Mouse (Mus musculus) hindbrain, embryonic 11.5 days (tissue): ENCODE measurements at regions not wholly inside any gene's neighbourhood (a gene's known extent, or its start where the extent isn't known, plus 50 kb on each side); places are given as distances from the start of the nearest gene placed in this dataset.
"Not testable (repeated sequence)": the region's sequence is repeated elsewhere in the genome, so short reads cannot be mapped to it uniquely, and the experiment has no call there.

Source experiments
- ATAC-seq: fragments of 200-750 bp; cut with Nextera tagmentation; 2 replicates; pipeline ENCODE4 v1.8.0; 2017; ENCODE audit warnings: mild to moderate bottlenecking, moderate TSS enrichment, moderate library complexity; ENCODE audit not compliant: low FRiP score
- DNase-seq: peaks from one replicate; pipeline ENCODE4 v3.0.0-alpha.2; 2015; ENCODE audit warnings: low spot score
- H3K27ac ChIP-seq: fragments of 300-500 bp; sonication (generic); 2 replicates; pipeline ENCODE4 v1.5.1; 2014; ENCODE audit warnings: mild to moderate bottlenecking, low read depth, low read length
- H3K27me3 ChIP-seq: fragments of 300-500 bp; sonication (generic); 2 replicates; pipeline ENCODE4 v1.6.1; 2014; ENCODE audit warnings: mild to moderate bottlenecking, low read length, moderate library complexity, mixed read lengths; ENCODE audit not compliant: control insufficient read depth, insufficient read depth
- H3K36me3 ChIP-seq: fragments of 300-500 bp; sonication (generic); 2 replicates; pipeline ENCODE4 v1.6.1; 2014; ENCODE audit warnings: mild to moderate bottlenecking, low read length, moderate library complexity, mixed read lengths; ENCODE audit not compliant: control insufficient read depth, insufficient read depth
- H3K4me1 ChIP-seq: fragments of 300-500 bp; sonication (generic); replicated peaks from 2 replicates; pipeline ENCODE4 v1.6.1; 2014; ENCODE audit warnings: low read length, mixed read lengths; ENCODE audit not compliant: control insufficient read depth, insufficient read depth
- H3K4me2 ChIP-seq: fragments of 300-500 bp; sonication (generic); replicated peaks from 2 replicates; pipeline ENCODE4 v1.6.1; 2014; ENCODE audit warnings: mild to moderate bottlenecking, low read depth, low read length
- H3K4me3 ChIP-seq: fragments of 300-500 bp; sonication (generic); 2 replicates; pipeline ENCODE4 v1.5.1; 2014; ENCODE audit warnings: low read depth, low read length
- H3K9ac ChIP-seq: fragments of 300-500 bp; sonication (generic); 2 replicates; pipeline ENCODE4 v1.6.1; 2014; ENCODE audit warnings: low read depth, low read length
- H3K9me3 ChIP-seq: fragments of 300-500 bp; sonication (generic); 2 replicates; pipeline ENCODE4 v1.6.1; 2016; ENCODE audit warnings: low read length; ENCODE audit not compliant: control insufficient read depth
- WGBS: fragments of 180-500 bp; shearing (Covaris S2); extraction: QIAGEN DNeasy Blood & Tissue Kit; methylation state at CpG from one replicate; pipeline ENCODE4 v1.1.7; 2014; 5-methylcytosine and 5-hydroxymethylcytosine counted together

- no peak for ATAC-seq
- Histone ChIP-seq H3K4me2 (no peak overlapping the region), H3K27ac (no peak overlapping the region), H3K9me3 (no peaks in the 10 kb centered on the region), H3K4me1 (no peaks in the 10 kb centered on the region), H3K4me3 (no peak overlapping the region), H3K27me3 (no peaks in the 10 kb centered on the region), H3K9ac (no peak overlapping the region), H3K36me3 (no peaks in the 10 kb centered on the region)
- no peak for DNase-seq
- WGBS, result 92% methylated on average over 6 of the region's 6 CpGs
Measured at GRCm38 (mm10) chr14:37571971-37572370, 436.9 kb upstream of the Ghitm start.

- DNase-seq, result no peak
- H3K4me1 ChIP-seq, result no peaks in the 10 kb centered on the region
- H3K9me3 ChIP-seq, result no peaks in the 10 kb centered on the region
- no peaks in the 10 kb centered on the region for H3K36me3 ChIP-seq
- no peaks in the 10 kb centered on the region for H3K27me3 ChIP-seq
- 86% methylated on average over 5 of the region's 5 CpGs for WGBS
- ATAC-seq, result no peak
- H3K9ac ChIP-seq, result no peak overlapping the region
- no peak overlapping the region for H3K27ac ChIP-seq
- H3K4me3 ChIP-seq, result no peak overlapping the region
- H3K4me2 ChIP-seq, result no peak overlapping the region
Measured at GRCm38 (mm10) chr14:37558258-37558657, 423.2 kb upstream of the Ghitm start.

- H3K4me3 ChIP-seq, result no peak overlapping the region
- H3K27me3 ChIP-seq, result no peaks in the 10 kb centered on the region
- no peaks in the 10 kb centered on the region for H3K4me1 ChIP-seq
- H3K4me2 ChIP-seq, result no peak overlapping the region
- H3K27ac ChIP-seq, result no peak overlapping the region
- no peak overlapping the region for H3K9ac ChIP-seq
- H3K9me3 ChIP-seq, result no peaks in the 10 kb centered on the region
- ATAC-seq, result no peak
- H3K36me3 ChIP-seq, result no peaks in the 10 kb centered on the region
- no peak for DNase-seq
Measured at GRCm38 (mm10) chr14:37523616-37524015, 388.5 kb upstream of the Ghitm start.

- not testable (repeated sequence) for H3K27me3 ChIP-seq, H3K9me3 ChIP-seq, H3K4me1 ChIP-seq, H3K4me2 ChIP-seq, DNase-seq, ATAC-seq, H3K9ac ChIP-seq, H3K27ac ChIP-seq, H3K36me3 ChIP-seq, H3K4me3 ChIP-seq
- WGBS, result 79% methylated on average over 3 of the region's 3 CpGs
Measured at GRCm38 (mm10) chr14:37520631-37521030, 385.6 kb upstream of the Ghitm start.

GRCm38 (mm10) chr14:37505314-37505713 is 370.2 kb upstream of the Ghitm start:
- no peaks in the 10 kb centered on the region for H3K36me3 ChIP-seq
- DNase-seq (no peak), ATAC-seq (no peak)
- no peak overlapping the region for H3K9ac ChIP-seq
- no peak overlapping the region for H3K4me3 ChIP-seq
- no peaks in the 10 kb centered on the region for H3K27me3 ChIP-seq
- H3K4me1 ChIP-seq, result no peaks in the 10 kb centered on the region
- H3K4me2 ChIP-seq, result no peak overlapping the region
- no peaks in the 10 kb centered on the region for H3K9me3 ChIP-seq
- H3K27ac ChIP-seq, result no peak overlapping the region
- 84% methylated on average over 5 of the region's 5 CpGs for WGBS

- 69% methylated on average over 4 of the region's 4 CpGs for WGBS
- Histone ChIP-seq H3K4me1 (no peaks in the 10 kb centered on the region), H3K27me3 (no peaks in the 10 kb centered on the region), H3K9ac (no peak overlapping the region), H3K4me3 (no peak overlapping the region), H3K4me2 (no peak overlapping the region), H3K27ac (no peak overlapping the region), H3K36me3 (no peaks in the 10 kb centered on the region), H3K9me3 (no peaks in the 10 kb centered on the region)
- peak; percentile 47; the same call in 1 of the 2 replicates for ATAC-seq
- peak; percentile 2 for DNase-seq
Measured at GRCm38 (mm10) chr14:37490711-37491110, 355.6 kb upstream of the Ghitm start.

- H3K4me2 ChIP-seq, result no peak overlapping the region
- no peaks in the 10 kb centered on the region for H3K4me1 ChIP-seq
- H3K4me3 ChIP-seq, result no peak overlapping the region
- H3K36me3 ChIP-seq, result no peaks in the 10 kb centered on the region
- H3K27me3 ChIP-seq, result no peaks in the 10 kb centered on the region
- DNase-seq (no peak), ATAC-seq (no peak)
- no peak overlapping the region for H3K9ac ChIP-seq
- H3K27ac ChIP-seq, result no peak overlapping the region
- H3K9me3 ChIP-seq, result no peaks in the 10 kb centered on the region
- WGBS, result 94% methylated on average over 8 of the region's 8 CpGs
Measured at GRCm38 (mm10) chr14:37485292-37485691, 350.2 kb upstream of the Ghitm start.

- Histone ChIP-seq H3K4me3 (no peak overlapping the region), H3K4me1 (no peaks in the 10 kb centered on the region), H3K4me2 (no peak overlapping the region), H3K9me3 (no peaks in the 10 kb centered on the region), H3K27ac (no peak overlapping the region), H3K27me3 (no peaks in the 10 kb centered on the region), H3K9ac (no peak overlapping the region), H3K36me3 (no peaks in the 10 kb centered on the region)
- ATAC-seq (no peak), DNase-seq (no peak)
Measured at GRCm38 (mm10) chr14:37477599-37477998, 342.5 kb upstream of the Ghitm start.

- DNase-seq (no peak), ATAC-seq (no peak)
- H3K4me2 ChIP-seq, result no peak overlapping the region
- no peak overlapping the region for H3K27ac ChIP-seq
- H3K9me3 ChIP-seq, result no peaks in the 10 kb centered on the region
- no peak overlapping the region for H3K4me3 ChIP-seq
- WGBS, result 81% methylated on average over 2 of the region's 2 CpGs
- H3K9ac ChIP-seq, result no peak overlapping the region
- no peaks in the 10 kb centered on the region for H3K4me1 ChIP-seq
- H3K36me3 ChIP-seq, result no peaks in the 10 kb centered on the region
- no peaks in the 10 kb centered on the region for H3K27me3 ChIP-seq
Measured at GRCm38 (mm10) chr14:37468711-37469110, 333.6 kb upstream of the Ghitm start.
